Mouse (Mus musculus) MEL-GATA-1-ER (cell line): ENCODE measurements at regions not wholly inside any gene's neighbourhood (a gene's known extent, or its start where the extent isn't known, plus 50 kb on each side); places are given as distances from the start of the nearest gene placed in this dataset.
A peak's percentile ranks its signal among the peaks of the same experiment; 100 is the strongest.

Experiments used
- DNase-seq: peaks from one replicate; pipeline ENCODE4 v3.0.0-alpha.2; 2012; ENCODE audit warnings: low read depth; ENCODE audit errors: extremely low read depth

GRCm38 (mm10) chr19:24622776-24623175 is 51.0 kb upstream of the Tmem252 start:
- DNase-seq = no peak

GRCm38 (mm10) chr19:24622309-24622708 is 51.5 kb upstream of the Tmem252 start:
- no peak for DNase-seq

- peak; percentile 21 for DNase-seq
These were observed 52.1 kb upstream of the Tmem252 start for GRCm38 (mm10) chr19:24621610-24622220.

DNA sequence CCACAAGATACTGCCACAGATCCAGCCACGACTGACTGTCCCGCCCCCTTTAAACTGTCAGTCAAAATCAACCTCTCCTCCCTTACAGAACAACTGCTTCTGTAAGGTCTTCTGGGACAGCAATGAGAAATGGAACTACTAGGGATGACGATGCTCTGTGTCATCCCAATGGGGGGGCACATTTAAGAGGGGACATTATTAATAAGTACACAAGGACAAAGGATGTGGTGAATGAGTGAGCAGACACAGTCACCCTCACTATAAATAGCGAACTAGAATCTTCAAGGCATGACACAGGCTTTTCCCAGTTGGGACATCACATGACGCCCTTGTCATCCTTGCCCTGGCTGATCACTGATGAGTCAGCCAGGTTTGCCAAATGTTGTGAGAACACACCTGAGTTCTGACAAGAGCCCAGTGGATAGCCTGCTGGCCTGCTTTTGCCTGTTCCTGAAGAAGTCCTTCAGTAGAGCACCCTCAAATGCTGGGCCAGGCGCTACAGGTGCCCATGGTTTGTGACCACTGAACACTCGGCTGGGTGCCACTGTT is 58.0 kb upstream of the Tmem252 start:
- no peak for DNase-seq

DNA sequence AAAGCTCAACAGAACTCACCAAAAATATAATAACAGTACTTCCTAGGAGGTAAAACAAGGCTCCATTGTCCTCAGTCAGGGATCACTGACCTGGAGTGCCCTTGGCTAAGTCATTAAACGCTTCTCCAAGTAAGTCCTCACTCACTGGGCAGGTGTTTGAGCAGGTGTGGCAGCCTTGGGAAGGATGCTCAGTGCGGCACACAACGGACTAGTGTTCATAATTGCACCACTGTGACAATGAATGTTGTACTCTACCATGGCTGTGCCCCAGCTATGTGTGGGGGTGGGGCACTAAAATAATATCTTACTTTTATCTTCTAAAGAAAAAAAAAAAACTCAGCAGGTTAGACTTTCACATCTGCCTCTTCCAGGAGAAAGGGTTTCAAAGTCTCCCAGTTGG is 52.2 kb upstream of the Pip5k1b start:
- DNase-seq = no peak

DNA sequence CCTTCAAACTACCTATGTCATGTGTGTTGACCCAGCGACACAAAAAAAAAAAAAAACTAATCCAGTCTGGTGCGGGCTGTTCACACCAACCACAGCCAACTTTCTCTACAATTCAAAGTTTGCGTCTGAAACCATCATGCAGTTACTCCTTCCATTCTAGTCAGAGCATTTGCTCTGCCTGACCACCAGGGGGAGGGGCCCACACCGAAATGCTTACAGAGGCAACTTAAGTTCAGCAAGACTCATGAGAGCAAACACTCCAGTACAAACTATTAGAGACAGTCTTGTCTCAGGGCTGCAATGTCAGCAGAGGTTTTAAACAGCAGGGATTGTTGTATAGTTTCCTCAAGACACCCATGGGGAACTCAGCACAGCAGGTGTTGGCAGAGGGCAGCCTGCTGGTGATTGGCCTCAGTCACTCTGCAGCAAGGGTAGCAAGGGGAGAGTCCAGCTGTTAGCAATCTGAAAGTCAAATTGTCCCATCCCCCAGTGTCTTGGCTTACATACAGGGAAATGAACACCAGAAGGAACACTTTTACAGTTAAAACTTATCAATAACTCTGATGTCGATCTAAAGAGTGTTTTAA is 50.8 kb upstream of the Pip5k1b start:
- DNase-seq = no peak
